Mouse (Mus musculus): ENCODE results near the gene Atp13a1. TPM values are rescaled to one million over a fixed set of nuclear protein-coding genes. Genes with fewer than 3 reads are reported as not detected.
A peak's percentile ranks its signal among the peaks of the same experiment; 100 is the strongest.

Atp13a1 gene
- polyA plus RNA-seq, 1 experiment from 2014 or later, result 48.7 TPM

GRCm38 (mm10) chr8:69821971-69822385, 31.0 kb downstream of the Atp13a1 start:
- Histone ChIP-seq H3K4me1 (peaks cover 31% of the 10 kb centered on the region), H3K27ac (peak overlapping the region; percentile 68), H3K36me3 (peaks cover 41% of the 10 kb centered on the region), H3K9me3 (no peaks in the 10 kb centered on the region), H3K4me3 (peak overlapping the region; percentile 65), H3K9ac (0 out of 2 replicates have a peak overlapping the region, but pooled peaks have one; percentile 20), H3K27me3 (no peaks in the 10 kb centered on the region), H3K4me2 (peak overlapping the region; percentile 69)
- 0 out of 2 replicates have a peak, but pooled peaks have one; percentile 5 for ATAC-seq (ENCODE audit: insufficient number of reproducible peaks, low FRiP score, low TSS enrichment, low read depth)
- under 1% methylated on average over 13 of the region's 22 CpGs for WGBS

DNA sequence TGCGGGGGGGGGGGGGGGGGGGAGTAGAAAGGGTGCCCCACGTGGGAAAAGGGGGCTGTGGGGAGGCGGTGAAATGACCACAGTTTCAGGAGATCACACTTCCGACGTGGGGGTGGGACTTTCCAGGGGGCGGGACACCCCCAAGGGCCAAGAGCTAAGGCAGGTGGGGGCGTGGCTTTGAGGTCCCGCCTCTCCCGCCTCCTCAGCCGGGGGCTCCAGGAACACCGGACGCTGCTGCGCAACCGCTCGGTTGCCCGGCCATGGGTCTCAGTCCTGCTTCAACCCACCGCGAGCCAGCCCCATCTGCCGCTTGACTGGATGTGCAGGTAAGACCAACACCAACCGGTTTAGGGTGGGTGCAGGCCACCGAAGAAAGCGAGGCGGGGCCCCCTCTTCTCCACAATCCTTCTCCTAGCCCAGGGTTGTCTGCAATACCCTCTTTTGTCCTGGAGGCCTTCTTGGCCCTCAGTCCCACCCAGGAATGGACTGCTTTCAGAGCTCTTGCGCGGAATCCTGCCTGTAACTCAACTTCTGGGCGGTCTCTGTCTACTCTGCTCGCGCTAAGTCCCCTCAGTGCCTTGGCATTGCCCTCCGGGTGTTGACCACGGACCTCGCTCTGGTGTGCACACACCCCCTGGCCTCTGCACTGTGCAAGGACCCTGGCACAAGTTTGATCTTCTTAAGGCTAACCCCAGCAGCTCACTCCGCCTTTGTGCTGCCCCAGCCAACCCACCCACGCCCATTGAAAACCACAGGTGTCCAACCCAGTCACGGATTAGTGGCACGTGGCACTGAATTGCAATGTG, 31.6 kb downstream of the Atp13a1 start, which contains the start of gene Lpar2:
Gene Lpar2 (plus strand): TSS at position 44 of the 806 bp plus-strand sequence.
- Histone ChIP-seq H3K4me1 (peaks cover 31% of the 10 kb centered on the region), H3K36me3 (peaks cover 39% of the 10 kb centered on the region), H3K27ac (peak within 1 kb of the TSS; percentile 68), H3K9me3 (no peaks in the 10 kb centered on the region), H3K4me3 (peak within 1 kb of the TSS; percentile 65), H3K4me2 (peak within 1 kb of the TSS; percentile 69), H3K27me3 (no peaks in the 10 kb centered on the region), H3K9ac (peak within 1 kb of the TSS; percentile 57)
- WGBS, result 2% methylated on average over 32 of the region's 35 CpGs
- ATAC-seq (ENCODE audit: insufficient number of reproducible peaks, low FRiP score, low TSS enrichment, low read depth), result peak; percentile 59

GRCm38 (mm10) chr8:69826371-69826770, 35.4 kb downstream of the Atp13a1 start:
- WGBS, result 92% methylated on average over 12 of the region's 12 CpGs
- no peak overlapping the region for H3K4me3 ChIP-seq

DNA sequence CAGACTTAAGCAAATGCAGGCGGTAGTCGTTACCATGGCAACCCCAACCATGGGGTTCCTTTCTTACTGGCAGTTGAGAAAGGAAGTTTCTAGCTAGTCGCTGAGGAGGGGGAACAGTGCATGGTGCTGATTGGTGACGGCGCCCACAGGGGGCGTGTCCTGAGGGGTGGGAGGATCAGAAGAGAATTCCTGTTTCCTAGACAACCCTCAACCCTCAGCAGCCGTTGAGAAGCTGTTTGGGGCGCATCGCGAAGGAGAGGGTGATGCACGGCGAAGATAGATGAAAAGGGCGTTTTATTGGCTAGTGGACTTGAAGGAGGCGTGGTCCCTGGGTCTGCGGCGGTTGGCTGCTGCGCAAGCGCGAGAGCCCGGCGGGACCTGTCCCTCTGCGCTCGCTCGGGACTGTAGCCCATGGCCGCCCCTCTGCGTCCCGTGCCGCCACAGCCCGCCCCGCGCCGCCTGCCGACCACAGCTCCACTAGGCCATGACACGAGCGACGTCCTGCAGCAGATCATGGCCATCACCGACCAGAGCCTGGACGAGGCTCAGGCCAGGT, 41.4 kb downstream of the Atp13a1 start, which contains the start of gene Pbx4:
Gene Pbx4 (plus strand): TSS at position 194 of the 556 bp plus-strand sequence.
- H3K4me2 ChIP-seq, result peak within 1 kb of the TSS; percentile 93
- peak within 1 kb of the TSS; percentile 3; the same call in 1 of the 2 replicates for H3K27ac ChIP-seq
- H3K9me3 ChIP-seq, result no peaks in the 10 kb centered on the region
- H3K36me3 ChIP-seq, result no peaks in the 10 kb centered on the region
- no peak within 1 kb of the TSS; the same call in 1 of the 2 replicates for H3K9ac ChIP-seq
- under 1% methylated on average over 38 of the region's 38 CpGs for WGBS
- H3K27me3 ChIP-seq, result peaks cover 5% of the 10 kb centered on the region; the same call in 1 of the 2 replicates
- H3K4me1 ChIP-seq, result peaks cover 12% of the 10 kb centered on the region
- peak; percentile 94 for ATAC-seq (ENCODE audit: insufficient number of reproducible peaks, low FRiP score, low TSS enrichment, low read depth)
- H3K4me3 ChIP-seq, result peak within 1 kb of the TSS; percentile 58

More at GRCm38 (mm10) chr8:69826371-69826770, 35.4 kb downstream of the Atp13a1 start:
- Histone ChIP-seq H3K9ac (no peak overlapping the region), H3K9me3 (no peaks in the 10 kb centered on the region), H3K27ac (no peak overlapping the region), H3K4me1 (peaks cover 28% of the 10 kb centered on the region), H3K4me2 (no peak overlapping the region), H3K27me3 (no peaks in the 10 kb centered on the region), H3K36me3 (peaks cover 22% of the 10 kb centered on the region)
- ATAC-seq (ENCODE audit: insufficient number of reproducible peaks, low FRiP score, low TSS enrichment, low read depth), result no peak

DNA sequence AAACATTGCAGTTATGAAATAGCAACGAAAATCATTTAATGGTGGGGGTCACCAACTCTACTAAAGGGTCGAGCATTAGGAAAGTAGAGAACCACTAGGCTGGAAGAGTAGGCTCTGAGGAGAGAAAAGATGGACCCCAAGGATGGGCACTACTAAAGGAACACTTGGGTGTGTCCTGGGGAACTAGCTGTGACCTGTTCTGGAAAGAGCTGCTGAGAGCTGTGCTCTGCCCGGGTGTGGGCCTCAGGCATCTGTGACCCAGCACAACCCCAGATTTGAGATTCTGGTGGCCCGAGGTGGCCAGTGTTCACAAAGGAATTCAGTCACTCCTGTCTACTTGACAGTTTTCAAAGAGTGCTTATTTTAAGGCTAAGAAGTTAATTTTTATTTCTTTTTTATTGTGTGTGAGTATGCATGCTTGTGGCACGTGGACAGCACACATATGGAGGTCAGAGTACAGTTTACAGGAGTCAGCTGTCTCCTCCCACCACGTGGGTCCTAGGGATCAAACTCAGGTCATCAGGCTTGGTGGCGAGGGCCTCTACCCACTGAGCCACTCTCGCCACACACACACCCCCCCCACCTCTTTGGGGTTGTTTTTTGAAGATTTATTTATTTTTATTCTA, 46.2 kb downstream of the Atp13a1 start:
- no peak overlapping the region for H3K4me2 ChIP-seq
- ATAC-seq (ENCODE audit: insufficient number of reproducible peaks, low FRiP score, low TSS enrichment, low read depth), result no peak
- WGBS, result 62% methylated on average over 8 of the region's 8 CpGs
- no peaks in the 10 kb centered on the region for H3K9me3 ChIP-seq
- H3K36me3 ChIP-seq, result no peaks in the 10 kb centered on the region
- H3K4me3 ChIP-seq, result no peak overlapping the region
- H3K27me3 ChIP-seq, result peaks cover 5% of the 10 kb centered on the region; the same call in 1 of the 2 replicates
- H3K27ac ChIP-seq, result no peak overlapping the region
- no peak overlapping the region for H3K9ac ChIP-seq
- H3K4me1 ChIP-seq, result peaks cover 10% of the 10 kb centered on the region

GRCm38 (mm10) chr8:69847167-69848065, 56.5 kb downstream of the Atp13a1 start:
- H3K27me3 ChIP-seq, result no peaks in the 10 kb centered on the region
- no peak overlapping the region for H3K27ac ChIP-seq
- WGBS, result 61% methylated on average over 3 of the region's 3 CpGs

DNA sequence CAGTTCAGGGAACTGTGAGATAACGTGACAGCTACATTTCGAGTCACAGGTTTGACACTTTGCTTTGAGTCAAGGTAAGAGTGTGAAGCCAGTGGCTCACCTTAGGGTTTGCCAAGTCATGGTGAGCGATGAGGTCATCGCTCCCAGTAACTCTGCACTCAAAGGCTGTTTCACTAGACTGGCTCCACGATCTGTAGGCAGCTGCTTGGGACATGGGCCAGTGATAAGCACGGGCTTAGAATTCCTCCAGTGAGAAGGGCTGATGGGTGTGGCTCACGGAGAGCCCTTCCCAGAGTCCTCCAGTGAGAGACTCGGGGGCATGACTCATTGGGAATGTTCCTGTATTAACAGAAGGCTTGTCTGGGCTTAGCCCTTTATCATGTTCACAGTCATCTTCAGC, 58.0 kb downstream of the Atp13a1 start:
- ATAC-seq (ENCODE audit: insufficient number of reproducible peaks, low FRiP score, low TSS enrichment, low read depth), result peak; percentile 54; the same call in 1 of the 2 replicates
- no peak overlapping the region for H3K27ac ChIP-seq
- WGBS, result 77% methylated on average over 8 of the region's 8 CpGs

More at GRCm38 (mm10) chr8:69847167-69848065, 56.5 kb downstream of the Atp13a1 start:
- H3K9ac ChIP-seq, result no peak overlapping the region
- no peaks in the 10 kb centered on the region for H3K36me3 ChIP-seq
- ATAC-seq (ENCODE audit: insufficient number of reproducible peaks, low FRiP score, low TSS enrichment, low read depth), result no peak
- no peak overlapping the region for H3K4me3 ChIP-seq
- no peaks in the 10 kb centered on the region for H3K4me1 ChIP-seq
- no peak overlapping the region for H3K4me2 ChIP-seq
- H3K9me3 ChIP-seq, result no peaks in the 10 kb centered on the region

DNA sequence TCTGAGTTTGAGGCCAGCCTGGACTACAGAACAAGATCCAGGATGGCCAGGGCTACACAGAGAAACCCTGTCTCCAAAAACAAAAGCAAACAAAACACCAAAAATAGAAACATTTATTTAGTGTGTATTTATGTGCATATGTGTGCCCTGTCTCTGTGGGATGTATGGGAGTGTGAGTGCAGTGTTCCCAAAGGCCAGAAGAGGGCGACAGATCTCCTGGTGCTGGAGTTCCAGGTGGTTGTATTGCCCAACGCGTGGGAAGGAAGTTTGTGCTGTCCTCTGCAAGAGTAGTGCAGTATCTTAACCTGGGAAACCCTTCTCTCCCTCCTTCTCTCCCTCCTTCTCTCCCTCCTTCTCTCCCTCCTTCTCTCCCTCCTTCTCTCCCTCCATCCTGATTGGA, 58.9 kb downstream of the Atp13a1 start:
- Histone ChIP-seq H3K27me3 (no peaks in the 10 kb centered on the region), H3K9me3 (no peaks in the 10 kb centered on the region), H3K4me1 (no peaks in the 10 kb centered on the region), H3K9ac (no peak overlapping the region), H3K4me3 (no peak overlapping the region), H3K36me3 (no peaks in the 10 kb centered on the region), H3K27ac (no peak overlapping the region), H3K4me2 (no peak overlapping the region)
- ATAC-seq (ENCODE audit: insufficient number of reproducible peaks, low FRiP score, low TSS enrichment, low read depth), result no peak
- WGBS, result 50% methylated on average over 3 of the region's 3 CpGs

More for the DNA sequence above, 58.0 kb downstream of the Atp13a1 start:
- H3K27me3 ChIP-seq, result no peaks in the 10 kb centered on the region
- H3K9me3 ChIP-seq, result no peaks in the 10 kb centered on the region
- no peaks in the 10 kb centered on the region for H3K36me3 ChIP-seq
- H3K4me3 ChIP-seq, result no peak overlapping the region
- H3K4me2 ChIP-seq, result no peak overlapping the region
- no peaks in the 10 kb centered on the region for H3K4me1 ChIP-seq
- H3K9ac ChIP-seq, result no peak overlapping the region

GRCm38 (mm10) chr8:69850926-69851506, 60.1 kb downstream of the Atp13a1 start:
- H3K9me3 ChIP-seq, result no peaks in the 10 kb centered on the region
- ATAC-seq (ENCODE audit: insufficient number of reproducible peaks, low FRiP score, low TSS enrichment, low read depth), result no peak
- H3K27ac ChIP-seq, result no peak overlapping the region
- no peaks in the 10 kb centered on the region for H3K4me1 ChIP-seq
- WGBS, result 74% methylated on average over 7 of the region's 7 CpGs
- no peak overlapping the region for H3K9ac ChIP-seq
- H3K4me3 ChIP-seq, result no peak overlapping the region
- H3K36me3 ChIP-seq, result no peaks in the 10 kb centered on the region
- H3K27me3 ChIP-seq, result no peaks in the 10 kb centered on the region
- no peak overlapping the region for H3K4me2 ChIP-seq

- H3K27ac ChIP-seq, result no peak overlapping the region
- H3K36me3 ChIP-seq, result no peaks in the 10 kb centered on the region
- WGBS, result 92% methylated on average over 10 of the region's 10 CpGs
- H3K27me3 ChIP-seq, result no peaks in the 10 kb centered on the region
- H3K4me2 ChIP-seq, result no peak overlapping the region
- no peaks in the 10 kb centered on the region for H3K9me3 ChIP-seq
- no peaks in the 10 kb centered on the region for H3K4me1 ChIP-seq
- no peak for ATAC-seq (ENCODE audit: insufficient number of reproducible peaks, low FRiP score, low TSS enrichment, low read depth)
- H3K4me3 ChIP-seq, result no peak overlapping the region
- H3K9ac ChIP-seq, result no peak overlapping the region
These were observed 62.9 kb downstream of the Atp13a1 start for GRCm38 (mm10) chr8:69853869-69854268.

Data from limb, embryonic 15.5 days (tissue).